Mouse (Mus musculus) lung, embryonic 16.5 days (tissue): ENCODE results near the gene Ten1. TPM values are rescaled to one million over a fixed set of nuclear protein-coding genes. Genes with fewer than 3 reads are reported as not detected.
A peak's percentile ranks its signal among the peaks of the same experiment; 100 is the strongest.

Experiments used
- ATAC-seq: fragments of 200-750 bp; cut with Nextera tagmentation; 2 replicates; pipeline ENCODE4 v1.8.0; 2017; ENCODE audit warnings: low read depth, mild to moderate bottlenecking, moderate library complexity
- H3K27ac ChIP-seq: fragments of 300-500 bp; sonication (generic); 2 replicates; pipeline ENCODE4 v1.5.1; 2014; ENCODE audit warnings: mild to moderate bottlenecking, control low read depth, low read length
- H3K27me3 ChIP-seq: fragments of 300-500 bp; sonication (generic); 2 replicates; pipeline ENCODE4 v1.6.1; 2014; ENCODE audit warnings: low read depth, low read length, mixed read lengths; ENCODE audit not compliant: control insufficient read depth, insufficient read depth
- H3K36me3 ChIP-seq: fragments of 300-500 bp; sonication (generic); 2 replicates; pipeline ENCODE4 v1.6.1; 2014; ENCODE audit warnings: low read length; ENCODE audit not compliant: control insufficient read depth, insufficient read depth
- H3K4me1 ChIP-seq: fragments of 300-500 bp; sonication (generic); replicated peaks from 2 replicates; pipeline ENCODE4 v1.6.1; 2014; ENCODE audit warnings: low read length, mixed read lengths; ENCODE audit not compliant: control insufficient read depth, insufficient read depth
- H3K4me2 ChIP-seq: fragments of 300-500 bp; sonication (generic); 2 replicates; pipeline ENCODE4 v1.6.1; 2014; ENCODE audit warnings: low read depth, low read length, control low read depth
- H3K4me3 ChIP-seq: fragments of 300-500 bp; sonication (generic); 2 replicates; pipeline ENCODE4 v1.5.1; 2014; ENCODE audit warnings: mild to moderate bottlenecking, low read length, control low read depth
- H3K9ac ChIP-seq: fragments of 300-500 bp; sonication (generic); 2 replicates; pipeline ENCODE4 v1.6.1; 2014; ENCODE audit warnings: low read length, control low read depth
- H3K9me3 ChIP-seq: fragments of 300-500 bp; sonication (generic); 2 replicates; pipeline ENCODE4 v1.6.1; 2016; ENCODE audit warnings: low read length; ENCODE audit not compliant: control insufficient read depth
- WGBS: fragments of 180-500 bp; shearing (Covaris S2); extraction: QIAGEN DNeasy Blood & Tissue Kit; methylation state at CpG from one replicate; pipeline ENCODE4 v1.1.7; 2014; 5-methylcytosine and 5-hydroxymethylcytosine counted together
- polyA plus RNA-seq: library from polyadenylated mRNA; unstranded; fragments of >200 nt; fragmentation: Nextera tagmentation; extraction: Ambion mirVana; gene quantifications from 2 replicates; pipeline ENCODE4 v1.2.1, GENCODE M21; 2015

Gene Ten1
- polyA plus RNA-seq, 1 experiment from 2014 or later: 74.9 TPM

- Histone ChIP-seq H3K4me3 (no peak overlapping the region), H3K36me3 (peaks cover 58% of the 10 kb centered on the region), H3K4me1 (peaks cover 22% of the 10 kb centered on the region), H3K9me3 (no peaks in the 10 kb centered on the region), H3K27ac (no peak overlapping the region), H3K27me3 (no peaks in the 10 kb centered on the region), H3K4me2 (no peak overlapping the region), H3K9ac (no peak overlapping the region)
- ATAC-seq: no peak
- 81% methylated on average over 8 of the region's 8 CpGs for WGBS
Measured at GRCm38 (mm10) chr11:116259461-116259860, 60.8 kb downstream of the Ten1 start.

- H3K27me3 ChIP-seq: no peaks in the 10 kb centered on the region
- peaks cover 18% of the 10 kb centered on the region for H3K4me1 ChIP-seq
- H3K36me3 ChIP-seq: peaks cover 57% of the 10 kb centered on the region
- peak overlapping the region; percentile 69 for H3K27ac ChIP-seq
- no peak overlapping the region for H3K4me2 ChIP-seq
- no peaks in the 10 kb centered on the region for H3K9me3 ChIP-seq
- no peak overlapping the region for H3K9ac ChIP-seq
- 61% methylated on average over 7 of the region's 7 CpGs for WGBS
- H3K4me3 ChIP-seq: no peak overlapping the region
- ATAC-seq: peak; percentile 86
Measured at GRCm38 (mm10) chr11:116260259-116260658, 61.6 kb downstream of the Ten1 start.

Other genes starting within 250 kb of the Ten1 start
- gene Itgb4, start 224.1 kb upstream of the Ten1 start, polyA plus RNA-seq: 3.4 and 3.8 TPM in 2 replicates
- 188 and 190 TPM in 2 replicates for gene Galk1, start 186.1 kb upstream of the Ten1 start, polyA plus RNA-seq
- gene H3f3b, start 170.9 kb upstream of the Ten1 start, polyA plus RNA-seq: 1,792 and 1,937 TPM in 2 replicates
- 37.9 and 41.3 TPM in 2 replicates for gene Unk, start 168.5 kb upstream of the Ten1 start, polyA plus RNA-seq
- gene Unc13d, start 120.9 kb upstream of the Ten1 start, polyA plus RNA-seq: 7.2 and 8.9 TPM in 2 replicates
- gene Wbp2, start 111.9 kb upstream of the Ten1 start, polyA plus RNA-seq: 95.4 and 98.9 TPM in 2 replicates
- gene Trim47, start 71.6 kb upstream of the Ten1 start, polyA plus RNA-seq: 20.4 and 24.8 TPM in 2 replicates
- 5.1 and 6.4 TPM in 2 replicates for gene Trim65, start 67.7 kb upstream of the Ten1 start, polyA plus RNA-seq
- gene Mrpl38, start 60.0 kb upstream of the Ten1 start, polyA plus RNA-seq: 79.3 and 80.6 TPM in 2 replicates
- gene Fbf1, start 30.7 kb upstream of the Ten1 start, polyA plus RNA-seq: 36.1 and 37.3 TPM in 2 replicates
- gene Acox1, start 190 bp downstream of the Ten1 start, polyA plus RNA-seq: 23.6 and 24.3 TPM in 2 replicates
- gene Evpl, start 39.2 kb downstream of the Ten1 start, polyA plus RNA-seq: 4.4 and 4.7 TPM in 2 replicates
- 75.3 and 79.2 TPM in 2 replicates for gene Srp68, start 75.4 kb downstream of the Ten1 start, polyA plus RNA-seq
- gene Galr2, start 82.1 kb downstream of the Ten1 start, polyA plus RNA-seq: 0.21 and 0.25 TPM in 2 replicates
- 62.8 and 68.5 TPM in 2 replicates for gene Exoc7, start 108.4 kb downstream of the Ten1 start, polyA plus RNA-seq
- gene Foxj1, start 136.5 kb downstream of the Ten1 start, polyA plus RNA-seq: 22.1 and 24.6 TPM in 2 replicates
- gene Rnf157, start 214.2 kb downstream of the Ten1 start, polyA plus RNA-seq: 3.5 and 4.0 TPM in 2 replicates
- gene Ubald2, start 235.2 kb downstream of the Ten1 start, polyA plus RNA-seq: 41.3 and 43.2 TPM in 2 replicates